Mouse (Mus musculus) right cerebral cortex, postnatal 14 days (tissue): ENCODE measurements around the gene Tnni3k.

Experiments
- DNase-seq: peaks from one replicate; pipeline ENCODE4 v3.0.0; 2022

The Tnni3k gene

DNA sequence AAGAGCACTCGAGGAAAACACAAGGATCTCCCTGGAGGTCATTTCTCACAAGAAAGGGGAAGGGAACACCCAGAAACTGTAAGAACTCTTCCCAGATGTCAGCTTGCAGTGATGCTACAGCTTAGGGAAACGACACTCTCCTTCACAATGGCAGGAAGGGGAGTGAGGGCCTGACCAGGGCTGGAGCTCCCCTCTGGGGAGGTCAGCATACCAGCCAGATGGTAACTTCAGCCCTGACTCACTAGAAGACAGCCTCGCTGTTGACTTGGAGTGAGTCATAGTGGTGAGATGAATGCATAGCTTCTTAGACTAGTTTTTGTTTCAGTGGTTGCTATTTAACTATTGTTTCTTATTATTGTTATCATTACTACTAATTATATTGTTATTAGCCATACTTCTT lies 300.7 kb downstream of the Tnni3k start:
- DNase-seq = no peak

DNA sequence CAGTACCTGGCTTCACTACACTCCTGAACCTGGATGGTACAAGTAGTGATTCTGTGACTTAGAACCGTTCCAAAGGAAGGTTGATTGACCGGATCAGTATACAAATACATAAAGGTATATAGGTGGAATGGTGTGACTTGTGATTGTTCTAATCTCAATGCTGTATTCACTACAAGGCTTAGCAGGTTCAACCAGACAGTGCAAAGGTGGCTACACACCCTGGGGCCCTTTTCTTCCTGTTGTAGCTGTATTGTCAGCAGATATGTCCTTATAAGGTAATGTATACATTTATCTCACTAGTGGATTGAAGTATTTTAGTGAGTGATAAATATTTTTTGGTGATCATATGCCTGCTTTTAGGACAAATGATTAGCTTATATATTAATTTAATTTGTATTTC lies 310.9 kb downstream of the Tnni3k start:
- no peak for DNase-seq

DNA sequence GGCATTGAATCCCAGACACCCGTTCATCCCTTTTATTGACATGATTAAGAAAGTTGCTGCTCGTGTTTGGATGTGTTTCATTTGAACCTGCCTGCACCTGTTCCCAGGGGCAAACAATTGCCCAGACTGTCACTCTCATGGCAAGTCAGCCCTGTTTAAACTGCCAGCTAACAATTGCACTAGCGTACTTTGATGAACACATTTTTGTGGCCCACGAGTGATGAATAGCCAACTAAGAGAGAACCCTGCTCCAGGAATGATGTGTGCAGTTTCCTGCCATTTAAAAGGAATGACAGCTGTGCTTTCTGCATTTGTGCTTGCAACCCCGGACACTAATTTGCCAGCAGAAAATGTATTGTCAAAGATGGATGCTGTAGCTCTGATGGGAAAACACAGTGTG lies 312.3 kb downstream of the Tnni3k start:
- DNase-seq = no peak

DNA sequence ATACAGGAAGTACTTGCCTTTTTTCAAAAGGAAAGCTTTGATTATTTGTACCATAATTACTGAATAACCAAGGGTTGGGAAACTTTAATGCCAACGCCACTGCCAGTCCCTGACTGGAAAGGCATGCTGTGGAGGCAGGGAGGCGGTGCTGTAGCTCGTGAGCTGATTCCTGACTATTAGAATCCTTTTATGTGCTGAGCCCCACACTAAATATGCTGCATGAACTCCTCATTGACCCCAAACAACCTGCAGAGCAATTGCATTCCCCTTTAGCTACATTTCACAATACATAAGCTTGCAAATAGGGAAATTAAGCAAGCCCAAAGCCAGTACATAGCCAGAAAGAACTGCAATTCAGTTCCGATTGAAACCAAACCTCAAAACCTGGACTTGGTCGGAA lies 313.7 kb downstream of the Tnni3k start:
- no peak for DNase-seq
